Mouse (Mus musculus): ENCODE measurements at regions not wholly inside any gene's neighbourhood (a gene's known extent, or its start where the extent isn't known, plus 50 kb on each side); places are given as distances from the start of the nearest gene placed in this dataset.

- TF ChIP-seq POLR2A (IDR thresholded peaks at IDR 0.05; ENCODE audit: borderline replicate concordance, insufficient read depth, low read length), result no peak
- no peak for TF ChIP-seq CTCF (IDR thresholded peaks at IDR 0.05; ENCODE audit: borderline replicate concordance, insufficient read depth, low read depth, low read length)
These were observed 235.8 kb upstream of the Tmtc4 start for GRCm38 (mm10) chr14:123219590-123219989.
